Mouse (Mus musculus): Measurements from ENCODE around the gene Grhl1. TPM values are rescaled to one million over a fixed set of nuclear protein-coding genes. Genes with fewer than 3 reads are reported as not detected.

Gene Grhl1
- total RNA-seq (2023): 1 to 10 TPM; 2.2 to 3.5 TPM

DNA sequence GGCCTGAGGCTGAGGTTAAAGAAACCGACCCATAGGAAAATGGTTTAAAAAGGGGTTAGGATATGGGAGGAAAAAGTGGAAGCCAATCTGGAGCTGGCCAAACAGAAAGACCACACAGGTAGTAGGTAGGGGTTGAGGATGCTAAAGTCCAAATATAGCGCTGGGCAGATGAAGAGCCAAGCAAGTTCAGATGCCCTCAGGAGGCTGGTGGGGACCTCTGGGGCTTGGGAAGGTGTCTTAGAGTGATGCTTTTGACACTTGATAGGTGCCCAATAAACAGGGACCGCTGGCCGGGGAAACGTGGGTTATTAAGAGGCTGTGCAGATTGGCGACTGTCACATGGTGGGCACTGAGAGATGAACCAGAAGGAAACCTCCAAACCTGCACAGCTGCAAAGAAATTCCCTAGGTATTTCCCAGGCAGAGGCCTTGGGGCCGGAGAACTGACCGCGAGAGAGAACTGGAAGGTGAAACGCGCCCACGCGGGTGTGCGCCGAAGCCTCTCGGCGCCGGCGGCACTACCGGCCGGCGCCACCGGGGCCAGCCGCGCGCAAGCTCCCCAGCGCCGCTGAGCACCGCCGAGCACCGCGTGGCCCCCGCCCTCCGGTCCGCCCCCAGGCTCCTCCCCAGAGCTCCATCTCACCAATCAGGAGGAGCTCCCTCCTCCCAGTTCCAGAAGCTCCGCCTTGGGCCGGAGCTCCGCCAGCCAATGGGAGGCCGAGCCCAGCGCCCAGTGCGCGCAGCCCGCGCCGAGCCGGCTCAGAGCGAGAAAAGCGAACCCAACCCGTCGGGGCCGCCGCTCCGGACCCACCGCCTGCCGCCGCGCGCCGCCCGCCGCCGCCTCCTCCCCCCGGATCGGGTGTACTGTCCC, at the start of gene Grhl1:
TSS of gene Grhl1 (plus strand) at position 761 of the 870 bp plus-strand sequence.

DNA sequence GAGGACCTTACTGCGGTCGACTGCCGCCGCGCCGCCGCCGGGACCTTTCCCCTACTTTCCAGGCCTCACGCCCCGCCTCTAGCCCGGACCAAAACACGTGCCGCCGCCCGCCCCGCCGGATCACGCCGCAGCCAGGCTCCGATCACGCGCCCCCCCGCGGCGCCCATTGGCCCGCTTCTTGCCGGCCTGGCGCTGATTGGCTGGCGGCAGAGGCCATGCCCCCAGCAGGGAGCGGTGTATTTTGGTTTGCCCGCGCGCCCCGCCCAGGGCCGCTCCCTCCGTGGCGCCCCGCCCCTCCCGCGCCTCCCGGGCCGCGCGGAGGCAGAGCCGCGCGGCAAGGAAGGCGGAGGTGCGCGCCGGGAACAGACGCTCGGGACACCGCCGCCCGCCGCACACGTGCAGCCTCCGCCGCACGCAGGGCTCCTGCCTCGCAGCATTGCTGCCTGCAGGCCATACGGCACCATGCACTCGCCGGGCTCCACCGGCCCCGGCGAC, 79.0 kb downstream of the Grhl1 start, which contains the start of gene Klf11:
TSS of gene Klf11 (plus strand) at position 212 of the 495 bp plus-strand sequence.

Other genes with a start within 250 kb of the Grhl1 start
- 10 to 100 TPM; 41.4 to 54.8 TPM for gene Taf1b, start 73.9 kb upstream of the Grhl1 start, total RNA-seq (2023)
- 10 to 100 TPM; 30.3 to 40.4 TPM for gene Klf11, start 79.0 kb downstream of the Grhl1 start, total RNA-seq (2023)
- not detected for gene Cys1, start 109.5 kb downstream of the Grhl1 start, total RNA-seq (2023)
- gene Rrm2, start 136.0 kb downstream of the Grhl1 start, total RNA-seq (2023): 1 to 10 TPM; 5.8 to 9.4 TPM

Measured in T-cell, adult 66 days (primary cell).